Mouse (Mus musculus) heart, embryonic 14.5 days (tissue): ENCODE measurements around the gene Stmn1. TPM values are rescaled to one million over a fixed set of nuclear protein-coding genes. Genes with fewer than 3 reads are reported as not detected.
"Not testable (repeated sequence)": the region's sequence is repeated elsewhere in the genome, so short reads cannot be mapped to it uniquely, and the experiment has no call there.

Experiments
- ATAC-seq: fragments of 200-750 bp; cut with Nextera tagmentation; 2 replicates; pipeline ENCODE4 v1.8.0; 2017; ENCODE audit warnings: low read depth, moderate TSS enrichment; ENCODE audit not compliant: insufficient number of reproducible peaks, insufficient read depth, low FRiP score
- H3K27ac ChIP-seq, 2 experiments: fragments of 200-500 bp in 1 of 2; fragments of 300-500 bp in 1 of 2; sonication (generic) in 1 of 2; replicated peaks in 1 of 2; 2 replicates each; pipeline ENCODE4 v1.5.1; 2012 to 2014; ENCODE audit warnings: low read depth in 2 of 2, low read length in 2 of 2, control low read depth in 1 of 2, mild to moderate bottlenecking in 1 of 2, mixed read lengths in 1 of 2; ENCODE audit not compliant: control insufficient read depth in 1 of 2, insufficient read depth in 1 of 2
- H3K27me3 ChIP-seq: fragments of 300-500 bp; sonication (generic); 2 replicates; pipeline ENCODE4 v1.6.1; 2014; ENCODE audit warnings: mild to moderate bottlenecking, low read length, control low read depth; ENCODE audit not compliant: control insufficient read depth, insufficient read depth
- H3K36me3 ChIP-seq: fragments of 300-500 bp; sonication (generic); 2 replicates; pipeline ENCODE4 v1.6.1; 2014; ENCODE audit warnings: mild to moderate bottlenecking, control low read depth, low read length, mixed read lengths; ENCODE audit not compliant: control insufficient read depth, insufficient read depth
- H3K4me1 ChIP-seq, 2 experiments: fragments of 200-500 bp in 1 of 2; fragments of 300-500 bp in 1 of 2; sonication (generic) in 1 of 2; 2 replicates each; pipeline ENCODE4 v1.6.1; 2012 to 2014; ENCODE audit warnings: low read length in 2 of 2, control low read depth in 1 of 2, mixed read lengths in 1 of 2; ENCODE audit not compliant: control insufficient read depth in 2 of 2, insufficient read depth in 2 of 2
- H3K4me2 ChIP-seq: fragments of 300-500 bp; sonication (generic); 2 replicates; pipeline ENCODE4 v1.6.1; 2014; ENCODE audit warnings: mild to moderate bottlenecking, low read length
- H3K4me3 ChIP-seq, 2 experiments: fragments of 200-500 bp in 1 of 2; fragments of 300-500 bp in 1 of 2; sonication (generic) in 1 of 2; 2 replicates each; pipeline ENCODE4 v1.5.1; 2012 to 2014; ENCODE audit warnings: low read length in 2 of 2, mild to moderate bottlenecking in 2 of 2, control low read depth in 1 of 2, low read depth in 1 of 2, moderate library complexity in 1 of 2; ENCODE audit not compliant: control insufficient read depth in 1 of 2, insufficient read depth in 1 of 2
- H3K9ac ChIP-seq: fragments of 300-500 bp; sonication (generic); 2 replicates; pipeline ENCODE4 v1.6.1; 2014; ENCODE audit warnings: mild to moderate bottlenecking, low read length
- H3K9me3 ChIP-seq: fragments of 300-500 bp; sonication (generic); 2 replicates; pipeline ENCODE4 v1.6.1; 2016; ENCODE audit warnings: low read length, control low read depth; ENCODE audit not compliant: control insufficient read depth
- WGBS: fragments of 180-500 bp; shearing (Covaris S2); extraction: QIAGEN DNeasy Blood & Tissue Kit; methylation state at CpG from one replicate; pipeline ENCODE4 v1.1.7; 2014; 5-methylcytosine and 5-hydroxymethylcytosine counted together
- polyA plus RNA-seq: library from polyadenylated mRNA; unstranded; fragments of >200 nt; fragmentation: Nextera tagmentation; extraction: Ambion mirVana; gene quantifications from 2 replicates; pipeline ENCODE4 v1.2.1, GENCODE M21; 2014

Stmn1 gene
- polyA plus RNA-seq, 1 experiment from 2014 or later = 977 TPM

DNA sequence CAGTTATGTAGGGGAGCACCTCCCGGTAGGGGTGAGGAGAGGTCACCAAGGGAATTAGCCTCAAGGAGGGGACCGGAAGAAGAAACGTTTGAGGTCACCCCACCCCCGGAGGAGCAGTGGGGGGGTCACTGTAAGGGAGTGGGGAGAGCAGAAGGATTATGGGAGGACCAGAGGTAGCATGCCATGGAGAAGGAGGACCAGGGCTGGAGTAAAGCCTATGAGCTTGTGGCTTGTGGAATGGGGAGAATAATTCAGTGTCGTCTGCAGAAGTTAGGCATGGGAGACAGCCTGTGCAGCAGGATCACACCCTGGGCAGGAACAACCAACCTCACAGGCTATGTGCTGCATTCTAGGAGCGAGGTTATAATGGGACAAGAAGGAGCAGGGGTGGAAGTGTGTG is 29.1 kb downstream of the Stmn1 start:
- 10% methylated on average over 6 of the region's 6 CpGs for WGBS

DNA sequence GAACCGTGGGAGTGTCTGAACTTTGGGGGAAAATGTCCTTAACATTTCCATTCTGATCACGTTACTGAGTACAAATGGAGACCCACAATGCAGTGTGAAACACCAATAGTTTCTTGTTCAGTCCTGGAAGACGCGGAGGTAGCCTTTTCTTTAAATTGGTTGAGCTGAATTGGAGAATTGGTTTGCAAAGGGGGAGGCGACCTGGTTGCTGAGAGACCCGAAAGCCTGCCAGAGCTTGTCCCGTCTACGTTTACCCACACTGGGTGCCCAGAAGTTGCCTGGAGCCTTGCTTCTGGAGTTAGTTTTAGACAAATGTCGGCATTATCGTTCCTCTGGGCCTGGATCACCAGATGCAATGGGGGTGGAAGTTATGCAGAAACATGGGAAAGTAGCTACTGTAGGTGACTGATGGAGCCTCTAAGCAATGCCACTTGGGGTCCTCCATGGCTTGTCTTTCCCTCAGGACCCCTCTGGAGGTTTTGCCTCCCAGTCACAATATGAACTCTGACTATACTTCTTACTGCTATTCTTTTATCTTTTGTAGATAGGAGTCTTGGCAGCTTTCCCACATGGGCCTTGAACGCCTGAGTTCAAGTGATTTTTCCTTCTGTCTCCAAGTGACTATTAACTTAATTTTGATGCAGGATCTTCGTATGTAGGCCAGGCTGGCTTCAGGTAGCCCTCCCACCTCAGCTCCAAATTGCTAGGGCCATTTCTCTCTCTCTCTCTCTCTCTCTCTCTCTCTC is 30.0 kb downstream of the Stmn1 start:
- 57% methylated on average over 12 of the region's 12 CpGs for WGBS
- no peak for ATAC-seq
- Histone ChIP-seq H3K4me2 (peak overlapping the region; percentile 87; the same call in 1 of the 2 replicates), H3K36me3 (no peaks in the 10 kb centered on the region), H3K27me3 (no peaks in the 10 kb centered on the region), H3K9ac (no peak overlapping the region), H3K27ac (no peak overlapping the region), H3K9me3 (no peaks in the 10 kb centered on the region), H3K4me1 (peaks cover 38 to 44% of the 10 kb centered on the region in 2 experiments), H3K4me3 (no peak overlapping the region)

More for the DNA sequence above, 29.1 kb downstream of the Stmn1 start:
- Histone ChIP-seq H3K4me1 (peaks cover 38 to 44% of the 10 kb centered on the region in 2 experiments), H3K9me3 (no peaks in the 10 kb centered on the region), H3K4me2 (peak overlapping the region; percentile 87), H3K36me3 (no peaks in the 10 kb centered on the region), H3K27ac (peak overlapping the region; percentile 82 to 88), H3K4me3 (peak overlapping the region; percentile 49 to 57), H3K27me3 (no peaks in the 10 kb centered on the region), H3K9ac (peak overlapping the region; percentile 76)
- 0 out of 2 replicates have a peak, but pooled peaks have one; percentile 5 for ATAC-seq

DNA sequence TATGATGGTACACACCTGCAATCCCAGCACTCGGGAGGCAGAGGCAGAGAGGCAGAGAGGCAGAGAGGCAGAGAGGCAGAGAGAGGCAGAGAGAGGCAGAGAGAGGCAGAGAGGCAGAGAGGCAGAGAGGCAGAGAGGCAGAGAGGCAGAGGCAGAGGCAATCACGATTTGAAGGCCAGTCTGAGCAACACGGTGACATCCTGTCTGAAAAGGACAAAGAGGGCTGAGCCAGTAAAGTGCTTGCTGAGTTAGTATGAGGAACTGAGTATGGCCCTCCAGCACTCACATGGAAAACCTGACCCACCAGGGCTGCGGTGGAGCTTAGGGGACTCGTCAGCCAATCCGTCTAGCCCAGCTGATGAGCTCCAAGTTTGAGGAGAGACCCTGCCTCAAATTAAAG is 30.9 kb downstream of the Stmn1 start:
- not testable (repeated sequence) for H3K9ac ChIP-seq, H3K36me3 ChIP-seq, H3K9me3 ChIP-seq, H3K4me3 ChIP-seq, H3K4me2 ChIP-seq, H3K27ac ChIP-seq, H3K27me3 ChIP-seq, ATAC-seq
- 73% methylated on average over 6 of the region's 6 CpGs for WGBS
- peaks cover 38 to 44% of the 10 kb centered on the region in 2 experiments for H3K4me1 ChIP-seq

DNA sequence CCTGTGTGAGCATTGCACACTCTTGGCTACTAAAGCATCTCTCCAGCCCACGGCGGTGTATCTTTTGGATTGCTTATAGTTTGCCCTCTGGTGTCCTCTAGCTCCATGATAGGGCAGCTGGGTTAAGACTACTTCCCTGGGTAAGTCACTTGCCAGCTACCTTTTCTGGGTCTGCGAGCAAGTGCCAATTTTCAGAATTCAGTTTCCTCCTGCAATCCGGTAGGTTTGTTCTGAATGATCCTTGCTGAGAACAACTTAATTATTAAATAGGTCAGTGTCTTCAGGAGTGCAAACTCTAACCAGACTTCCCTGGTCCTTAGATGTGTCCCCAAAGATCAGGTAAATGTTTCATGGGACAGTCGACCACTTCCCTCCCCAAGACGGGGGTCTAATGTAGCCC is 33.0 kb downstream of the Stmn1 start:
- H3K36me3 ChIP-seq = no peaks in the 10 kb centered on the region
- no peaks in the 10 kb centered on the region for H3K9me3 ChIP-seq
- H3K4me2 ChIP-seq = no peak overlapping the region
- peaks cover 20 to 24% of the 10 kb centered on the region in 2 experiments for H3K4me1 ChIP-seq
- no peak for ATAC-seq
- H3K27ac ChIP-seq = no peak overlapping the region
- 87% methylated on average over 6 of the region's 6 CpGs for WGBS
- no peak overlapping the region for H3K4me3 ChIP-seq
- H3K27me3 ChIP-seq = no peaks in the 10 kb centered on the region
- no peak overlapping the region for H3K9ac ChIP-seq

DNA sequence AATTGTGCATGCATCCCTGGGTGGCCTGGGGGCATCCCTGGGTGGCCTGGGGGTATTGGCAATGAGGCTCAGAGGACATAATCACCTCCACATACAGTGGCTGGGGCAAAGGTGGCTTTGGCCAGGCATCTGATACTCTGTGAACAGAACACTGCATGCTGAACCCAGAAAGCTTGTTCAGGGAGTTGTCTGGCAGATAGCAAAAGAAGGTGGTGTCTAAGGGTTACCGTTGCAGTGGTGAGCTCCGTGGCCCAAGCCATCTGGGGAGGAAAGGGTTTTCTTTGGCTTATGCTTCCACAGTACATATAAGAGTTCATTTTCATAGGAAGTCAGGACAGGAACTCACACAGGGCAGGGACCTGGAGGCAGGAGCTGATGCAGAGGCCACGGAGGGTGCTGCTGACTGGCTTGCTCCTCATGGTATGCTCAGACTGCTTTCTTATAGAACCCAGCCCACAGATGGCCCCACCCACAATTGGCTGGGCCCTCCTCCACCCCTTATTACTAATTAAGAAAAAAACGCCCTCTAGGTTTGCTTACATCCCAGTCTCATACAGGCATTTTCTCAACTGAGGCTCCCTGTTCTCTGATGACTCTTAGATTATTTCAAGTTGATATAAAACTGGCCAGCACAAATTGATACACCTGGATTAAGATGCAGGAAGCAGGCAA is 35.7 kb downstream of the Stmn1 start:
- no peaks in the 10 kb centered on the region for H3K9me3 ChIP-seq
- no peak overlapping the region for H3K9ac ChIP-seq
- no peaks in the 10 kb centered on the region; a peak in 1 of 4 replicates for H3K4me1 ChIP-seq
- H3K27me3 ChIP-seq = no peaks in the 10 kb centered on the region
- no peak for ATAC-seq
- no peak overlapping the region for H3K4me3 ChIP-seq
- H3K27ac ChIP-seq = no peak overlapping the region
- peaks cover 13% of the 10 kb centered on the region for H3K36me3 ChIP-seq
- WGBS = 76% methylated on average over 4 of the region's 4 CpGs
- H3K4me2 ChIP-seq = no peak overlapping the region

DNA sequence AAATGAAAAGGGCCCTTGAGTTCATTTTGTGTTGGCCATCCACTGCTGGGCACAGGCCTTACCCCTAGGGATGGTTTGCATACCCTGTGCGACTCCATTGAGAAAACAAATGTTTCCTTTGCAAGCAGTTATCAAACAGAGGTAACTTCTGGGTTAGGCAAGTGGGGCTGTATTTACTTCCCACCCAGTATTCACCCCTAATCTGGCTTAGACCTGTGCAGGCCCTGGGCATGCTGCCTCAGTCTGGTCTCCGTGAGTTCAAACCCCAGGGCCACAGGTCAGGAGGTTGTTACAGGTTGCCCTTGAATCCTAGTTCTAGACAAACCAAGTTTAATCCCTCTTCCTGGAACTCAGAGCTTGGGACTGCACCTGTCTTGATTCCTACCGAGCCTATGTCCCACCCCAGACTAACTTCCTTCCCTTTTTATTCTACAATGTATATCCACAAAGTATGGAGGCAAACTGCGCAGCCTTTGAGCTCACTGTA is 37.2 kb downstream of the Stmn1 start:
- no peaks in the 10 kb centered on the region for H3K4me1 ChIP-seq
- ATAC-seq = no peak
- H3K36me3 ChIP-seq = peaks cover 13% of the 10 kb centered on the region
- no peaks in the 10 kb centered on the region for H3K27me3 ChIP-seq
- no peak overlapping the region for H3K4me2 ChIP-seq
- no peak overlapping the region for H3K27ac ChIP-seq
- no peak overlapping the region for H3K4me3 ChIP-seq
- no peak overlapping the region for H3K9ac ChIP-seq
- 87% methylated on average over 4 of the region's 4 CpGs for WGBS
- no peaks in the 10 kb centered on the region for H3K9me3 ChIP-seq

DNA sequence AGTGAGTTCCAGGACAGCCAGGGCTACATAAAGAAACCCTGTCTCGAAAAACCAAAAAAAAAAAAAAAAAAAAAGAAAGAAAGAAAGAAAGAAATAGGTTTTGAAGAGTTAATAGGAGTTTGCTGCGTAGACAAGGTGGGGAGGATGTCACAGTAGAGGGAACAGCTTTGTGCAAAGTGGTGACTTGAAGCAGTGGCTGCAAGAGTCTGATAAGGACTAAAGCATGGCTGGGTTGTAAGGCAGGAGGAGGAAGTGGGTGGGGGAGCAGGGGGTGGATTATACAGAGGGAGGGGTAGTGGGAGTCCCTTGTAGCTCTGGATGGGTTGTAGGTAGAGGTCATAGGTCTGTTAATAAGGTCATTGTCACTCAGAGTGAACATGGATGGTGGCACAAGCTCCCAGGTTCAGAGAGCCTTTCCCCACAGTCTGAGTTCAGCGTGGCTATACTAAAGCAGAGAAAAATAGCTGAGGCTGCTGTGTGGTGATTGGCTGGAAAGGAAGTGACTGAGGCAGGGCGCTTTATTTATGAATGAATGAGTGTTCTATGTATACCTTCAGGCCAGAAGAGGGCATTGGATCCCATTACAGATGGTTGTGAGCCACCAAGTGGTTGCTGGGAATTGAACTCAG is 38.0 kb downstream of the Stmn1 start:
- Histone ChIP-seq H3K4me2 (no peak overlapping the region), H3K36me3 (peaks cover 13% of the 10 kb centered on the region), H3K27me3 (no peaks in the 10 kb centered on the region), H3K4me3 (no peak overlapping the region), H3K4me1 (peaks cover 0 to 1% of the 10 kb centered on the region in 2 experiments; a peak in 1 of 4 replicates), H3K9ac (no peak overlapping the region), H3K27ac (no peak overlapping the region), H3K9me3 (no peaks in the 10 kb centered on the region)
- ATAC-seq = no peak
- 57% methylated on average over 3 of the region's 4 CpGs for WGBS
